Mouse (Mus musculus) urinary bladder, adult 2 months (tissue): ENCODE results near the gene Ncdn. TPM values are rescaled to one million over a fixed set of nuclear protein-coding genes. Genes with fewer than 3 reads are reported as not detected.

Source experiments
- DNase-seq: peaks from one replicate; pipeline ENCODE4 v3.0.0; 2022; ENCODE audit warnings: low spot score
- polyA plus RNA-seq: library from polyadenylated mRNA; depleted of rRNA; stranded (reverse); fragments of >200 nt; gene quantifications from 2 replicates; pipeline ENCODE4 v1.2.3, GENCODE M21; 2012; rRNA removed

Gene Ncdn
- 26.1 and 27.2 TPM in 2 replicates for polyA plus RNA-seq

DNA sequence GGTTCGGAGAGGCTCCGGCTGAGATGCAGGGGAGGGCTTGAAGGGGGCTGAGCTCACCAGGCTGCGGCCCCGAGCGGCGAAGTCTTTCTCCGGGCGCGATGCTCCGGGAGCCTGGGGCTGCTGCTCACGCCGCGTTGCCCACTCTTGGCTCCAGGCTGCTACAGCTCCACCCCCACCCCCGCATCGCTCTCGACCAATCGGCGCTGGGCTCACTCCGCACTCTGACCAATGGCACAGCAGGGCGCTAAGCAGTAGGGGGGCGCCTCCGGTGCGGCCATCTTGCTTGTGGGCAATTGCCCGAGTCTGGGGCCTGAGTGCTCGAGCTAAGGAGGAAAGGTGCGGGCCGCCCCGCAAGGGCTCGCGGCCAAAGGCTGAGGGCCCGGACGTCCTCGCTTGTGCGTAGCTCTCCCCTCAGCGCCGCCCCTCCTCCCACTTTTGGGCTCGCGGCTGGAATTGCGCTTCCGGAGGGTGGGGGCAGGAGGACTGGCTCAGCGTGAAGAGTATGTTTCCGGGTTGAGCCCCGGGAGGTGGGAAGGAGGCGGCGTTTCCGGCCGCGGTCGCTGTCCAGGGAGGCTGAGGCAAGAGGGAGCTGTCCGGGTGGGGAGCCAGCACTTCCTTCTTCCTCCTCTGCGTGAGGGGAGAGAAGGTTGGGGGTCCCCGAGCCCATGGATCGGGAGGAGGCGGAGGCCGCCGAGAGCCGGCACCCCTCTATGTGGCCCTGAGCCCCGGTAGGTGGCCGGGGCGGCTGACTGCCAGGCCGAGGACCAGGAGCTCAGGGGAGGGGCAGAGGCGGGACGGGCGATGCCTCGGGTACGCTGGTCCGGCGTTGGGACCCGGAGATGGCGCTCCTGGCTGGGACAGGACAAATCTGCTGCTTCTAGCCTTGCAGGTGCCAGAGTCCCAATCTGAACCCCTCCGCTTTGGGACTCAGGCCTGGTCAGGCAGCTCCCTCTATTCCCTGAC lies at the start of gene Ncdn, which contains the start of gene AU040320:
Gene Ncdn (minus strand): TSS at position 171 of the 963 bp plus-strand sequence.
Gene AU040320 (plus strand): TSS at position 277 of the 963 bp plus-strand sequence.
- DNase-seq, result peak; percentile 97

DNA sequence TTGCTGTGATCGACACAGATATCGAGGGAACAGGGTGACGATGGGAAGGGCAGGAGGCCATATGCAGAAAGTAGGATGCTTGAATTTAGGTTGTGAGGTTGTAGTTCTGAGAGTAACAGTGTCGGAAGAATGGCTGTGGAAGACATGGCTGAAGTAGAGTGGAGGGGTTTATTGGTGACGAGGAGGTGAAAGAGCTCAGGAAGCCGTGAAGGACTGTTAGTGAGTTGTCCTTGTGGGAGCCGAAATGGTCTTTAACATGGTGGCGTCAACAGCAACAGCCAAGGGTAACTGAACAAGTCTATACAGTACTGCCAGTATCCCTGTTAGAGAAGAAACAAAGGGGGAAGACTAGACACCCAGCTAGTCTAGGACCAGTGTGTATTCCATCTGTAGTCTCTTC lies 48.9 kb upstream of the Ncdn start:
- no peak for DNase-seq

DNA sequence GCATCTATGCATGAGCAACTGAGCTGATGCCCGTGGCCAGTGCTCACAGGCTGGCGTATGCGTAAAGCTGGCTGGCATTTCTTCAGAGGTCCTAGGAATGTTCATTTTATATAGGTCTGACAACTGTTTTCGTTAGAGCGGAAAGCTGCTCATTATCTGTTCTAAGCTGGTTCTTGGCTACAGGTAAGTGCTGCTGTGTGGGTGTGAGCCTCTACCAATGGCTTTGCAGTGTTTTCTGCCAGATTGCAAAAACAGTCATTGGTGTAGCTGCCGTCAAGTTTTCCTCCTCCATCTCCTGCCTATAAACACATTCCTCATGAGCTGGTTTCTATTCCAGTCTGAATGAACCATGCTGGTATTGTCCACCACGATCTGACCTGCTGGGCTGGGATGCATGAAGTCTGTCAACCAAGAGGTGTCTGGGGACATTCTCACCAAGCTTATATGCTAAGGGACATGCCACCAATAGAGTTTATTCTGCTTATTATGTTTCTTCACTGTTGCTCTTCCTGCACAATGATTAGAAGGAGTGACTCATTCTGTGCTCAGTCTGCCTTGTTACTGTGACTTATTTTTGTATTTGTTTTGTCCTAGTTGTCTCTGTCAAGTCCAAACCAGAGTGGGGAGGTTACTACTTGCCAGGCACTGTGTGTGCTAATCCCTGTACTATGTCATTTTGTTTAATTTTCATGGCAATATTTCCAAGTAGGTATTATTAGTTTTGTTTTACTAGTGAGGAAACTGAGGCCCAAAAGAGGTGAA lies 39.3 kb upstream of the Ncdn start:
- no peak for DNase-seq

DNA sequence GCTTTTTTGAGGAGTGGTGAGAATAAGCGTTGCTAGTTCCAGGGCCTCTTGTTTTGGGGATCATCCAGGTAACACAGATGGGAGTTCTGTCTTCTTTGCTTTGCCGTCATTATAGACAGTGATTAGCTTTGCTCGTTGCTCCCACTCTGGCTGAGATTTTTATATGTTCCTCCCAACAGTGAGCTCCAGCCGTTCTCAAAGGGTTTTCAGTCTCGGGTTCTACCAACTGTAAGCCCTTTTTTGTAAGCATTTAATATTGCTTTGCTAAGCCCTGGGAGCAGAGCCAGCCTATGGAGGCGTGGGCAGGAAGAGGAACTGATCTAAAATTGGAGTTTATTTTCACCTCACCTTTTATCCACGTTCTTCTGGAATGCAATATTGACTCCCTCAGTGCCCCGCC lies 29.8 kb upstream of the Ncdn start:
- DNase-seq, result no peak

DNA sequence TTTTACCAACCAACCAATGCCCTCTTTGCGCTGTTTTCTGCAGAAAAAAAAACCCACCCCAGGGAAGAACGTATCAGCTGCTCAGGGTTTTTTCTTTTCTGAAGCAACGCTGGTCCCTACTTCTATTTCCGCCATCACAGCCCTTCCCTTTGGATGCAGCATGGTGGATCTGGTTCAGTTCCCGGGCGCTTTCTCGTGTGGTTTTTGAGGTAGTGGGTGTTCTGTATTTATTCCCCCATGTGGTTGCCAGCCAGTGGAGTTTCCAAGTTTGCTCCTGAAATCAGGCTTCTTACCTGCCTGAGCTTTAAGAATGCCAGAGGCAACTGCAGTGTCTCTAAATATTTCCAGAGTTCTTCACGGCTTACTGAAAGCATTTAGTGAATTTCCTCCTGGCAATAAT lies 29.3 kb upstream of the Ncdn start:
- DNase-seq, result no peak

DNA sequence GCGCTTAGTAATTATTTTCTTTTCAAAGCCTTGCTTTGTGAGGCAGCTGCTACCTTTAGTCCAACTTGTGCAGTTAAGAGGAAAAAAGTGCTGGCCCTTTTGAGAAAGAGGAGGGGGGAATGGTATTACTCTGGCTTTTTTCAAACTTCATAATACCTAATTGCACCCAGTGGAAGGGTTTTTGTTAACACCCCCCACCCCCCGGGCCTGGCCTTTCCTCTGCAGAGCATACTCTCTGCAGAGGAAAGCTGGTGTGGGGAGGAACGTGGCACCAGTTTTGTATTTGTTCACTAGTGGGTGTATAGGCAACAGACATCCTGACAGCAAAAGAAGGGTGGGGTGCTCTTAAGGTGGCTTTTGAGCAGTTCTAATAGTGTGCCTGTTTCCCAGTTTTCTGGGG lies 28.6 kb upstream of the Ncdn start:
- no peak for DNase-seq

DNA sequence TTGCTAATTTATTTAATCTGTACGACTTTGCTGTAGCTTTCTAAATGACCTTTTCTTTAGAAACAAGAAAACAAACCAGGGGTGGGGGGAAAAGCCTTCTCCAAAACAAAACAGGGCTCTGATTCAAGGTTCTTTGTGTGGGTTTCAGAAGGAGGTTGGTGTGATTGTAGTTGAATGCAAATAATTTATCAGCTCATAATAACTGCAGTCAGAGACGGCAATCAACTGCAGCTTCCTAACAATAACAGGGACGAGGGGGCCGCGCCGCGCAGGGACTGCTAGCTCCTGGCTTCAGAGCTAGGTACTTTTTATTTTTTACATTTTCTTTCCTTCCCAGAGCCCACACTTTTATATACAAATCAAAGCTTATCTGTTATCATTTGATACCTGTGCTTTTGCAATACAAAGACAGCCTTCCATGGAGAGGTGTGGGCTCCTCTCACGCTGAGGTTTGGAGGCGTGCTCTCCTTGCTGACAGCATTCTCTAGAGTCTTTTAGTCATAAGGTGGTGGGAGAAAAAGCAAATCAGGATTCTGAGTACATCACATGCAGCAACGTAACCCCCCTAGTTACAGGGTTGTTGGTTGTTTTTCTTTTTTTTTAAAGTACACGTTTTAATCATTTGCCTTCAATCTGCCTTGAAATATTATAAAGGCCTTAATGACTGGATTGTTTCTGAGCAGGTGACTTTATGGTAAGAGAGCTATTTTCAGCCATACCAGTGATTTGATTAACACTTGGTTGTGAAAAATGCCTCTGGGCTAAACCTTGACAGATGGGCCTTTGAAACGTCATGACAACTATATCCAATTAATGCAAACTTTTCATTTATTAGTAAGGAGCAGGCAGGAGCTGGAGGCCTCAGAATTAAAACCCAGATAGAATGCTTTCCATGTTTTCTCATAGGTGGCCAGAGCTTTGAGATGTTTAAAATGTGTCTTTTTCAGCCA lies 26.9 kb upstream of the Ncdn start:
- no peak for DNase-seq

DNA sequence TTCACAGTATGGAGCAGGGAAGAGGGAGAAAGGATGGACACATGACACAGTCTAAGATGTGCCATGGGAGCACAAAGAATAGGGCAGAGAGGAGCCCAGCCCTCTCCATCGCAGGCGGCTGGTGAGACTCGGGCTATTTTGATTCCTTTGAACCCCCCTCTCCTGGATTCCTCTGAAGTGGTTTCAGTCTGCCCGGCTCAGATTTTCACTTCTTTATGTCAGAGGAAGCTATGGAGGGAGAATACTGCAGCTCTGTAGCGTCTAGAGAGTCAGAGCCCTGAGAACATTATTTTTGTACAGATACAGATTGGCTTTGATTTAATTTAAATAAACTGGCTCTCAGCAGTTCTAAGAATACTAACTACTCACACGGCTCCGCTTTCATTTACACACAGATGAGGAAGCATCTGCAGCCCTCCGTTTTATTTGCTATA lies 25.9 kb upstream of the Ncdn start:
- no peak for DNase-seq

DNA sequence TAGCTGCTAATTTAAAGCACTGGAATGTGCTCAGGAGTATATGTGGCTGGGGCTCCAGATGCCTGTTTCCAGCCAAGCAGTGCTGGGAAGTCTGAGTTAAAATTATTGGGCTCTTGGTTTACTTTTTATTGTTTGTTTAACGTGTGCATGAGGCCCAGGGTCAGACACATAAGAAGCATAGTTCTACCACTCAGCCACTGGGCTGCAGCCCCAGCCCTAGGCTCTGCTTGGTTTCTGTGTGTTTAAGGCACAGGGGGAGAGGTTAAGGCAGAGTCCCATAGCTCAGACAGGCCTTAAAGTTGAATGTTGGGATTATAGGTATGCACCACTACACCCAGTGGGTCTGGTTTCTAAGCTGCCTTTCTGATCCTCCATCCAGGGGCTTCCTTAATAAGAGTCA lies 21.9 kb upstream of the Ncdn start:
- DNase-seq, result no peak

DNA sequence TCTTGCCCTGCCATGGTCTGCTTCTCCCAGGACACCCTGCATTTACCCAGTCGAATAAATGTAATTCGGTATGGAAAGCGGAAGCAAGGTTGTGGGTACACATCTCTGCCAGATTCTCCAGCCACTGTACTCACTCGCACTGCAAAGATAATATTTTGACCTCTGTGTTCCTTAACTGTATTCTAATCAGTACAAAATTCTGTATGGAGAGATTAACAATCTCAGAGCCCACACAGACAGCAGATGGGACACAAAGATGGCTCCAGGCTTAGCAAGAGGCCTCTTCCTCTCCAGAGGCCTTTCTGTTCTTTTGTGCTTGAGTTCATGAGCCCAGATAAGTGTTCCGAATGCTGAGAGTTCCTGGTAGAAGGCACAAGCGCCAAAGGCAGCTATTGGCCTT lies 20.6 kb upstream of the Ncdn start:
- DNase-seq, result no peak

DNA sequence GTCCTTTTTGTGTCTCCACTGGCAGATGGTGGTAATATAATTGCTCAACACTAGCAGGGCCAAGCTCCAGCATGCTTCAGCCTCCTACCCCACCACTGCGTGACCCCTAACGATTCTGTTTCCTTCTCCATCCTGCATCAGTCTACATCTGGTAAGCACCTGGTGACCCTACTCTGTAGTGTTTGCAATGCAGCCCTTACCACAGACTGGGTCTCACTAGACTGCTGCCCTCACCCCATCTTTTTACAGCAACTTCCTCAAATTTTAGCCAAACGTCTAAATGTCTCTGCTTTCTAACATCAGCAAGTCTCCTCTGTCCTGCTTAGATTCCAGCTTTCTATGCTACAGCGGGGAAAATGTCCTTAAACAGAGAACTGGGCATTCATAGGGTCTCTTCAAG lies 17.6 kb upstream of the Ncdn start:
- DNase-seq, result no peak

DNA sequence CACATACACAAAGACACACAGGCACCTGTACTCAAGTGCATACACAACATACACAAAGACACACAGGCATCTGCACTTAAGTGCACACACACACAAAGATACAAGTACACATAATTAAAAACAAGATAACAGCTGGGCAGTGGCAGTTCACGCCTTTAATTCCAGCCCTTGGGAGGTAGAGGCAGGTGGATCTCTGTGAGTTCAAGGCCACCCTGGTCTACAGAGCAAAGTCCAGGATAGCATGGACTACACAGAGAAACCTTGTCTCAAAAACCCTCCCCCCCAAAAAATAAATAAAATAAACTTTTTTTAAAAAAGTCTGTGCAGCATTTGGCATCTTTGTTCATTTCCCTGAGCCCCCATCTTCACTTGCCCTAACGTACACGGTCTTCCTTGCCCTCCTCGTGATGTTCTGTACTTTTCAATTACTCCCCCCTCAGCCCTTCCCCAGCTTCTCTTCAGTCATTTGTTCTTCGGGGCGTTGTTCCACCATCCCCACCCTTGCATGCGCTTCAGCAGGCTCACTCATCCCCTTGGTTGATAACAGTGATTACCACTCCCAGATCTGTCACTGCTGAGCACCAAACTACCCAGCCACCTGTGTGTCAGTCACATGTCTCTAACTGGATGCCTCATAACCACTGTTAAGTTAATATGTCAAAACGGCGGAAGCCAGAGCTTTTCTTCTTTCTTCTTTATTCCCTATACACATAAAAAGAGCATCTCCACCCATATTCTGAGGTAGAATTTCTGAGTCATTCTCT lies 16.7 kb upstream of the Ncdn start:
- no peak for DNase-seq

DNA sequence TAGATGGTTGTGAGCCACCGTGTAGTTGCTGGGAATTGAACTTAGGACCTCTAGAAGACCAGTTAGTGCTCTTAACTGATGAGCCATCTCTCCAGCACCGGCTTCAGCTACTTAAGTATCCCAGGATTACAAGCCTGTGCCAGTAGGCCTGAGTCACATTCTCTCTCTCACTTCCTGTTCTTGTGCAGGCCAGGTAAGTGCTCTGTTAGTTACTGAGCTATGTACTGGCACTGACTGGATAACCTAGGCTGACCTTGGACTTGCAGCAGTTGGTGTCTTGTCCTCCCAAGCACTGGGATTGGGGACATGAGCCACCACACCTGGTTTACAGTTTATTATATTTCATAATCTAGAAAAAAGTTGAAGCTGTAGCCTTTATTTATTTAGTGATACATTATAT lies 10.2 kb upstream of the Ncdn start:
- no peak for DNase-seq

DNA sequence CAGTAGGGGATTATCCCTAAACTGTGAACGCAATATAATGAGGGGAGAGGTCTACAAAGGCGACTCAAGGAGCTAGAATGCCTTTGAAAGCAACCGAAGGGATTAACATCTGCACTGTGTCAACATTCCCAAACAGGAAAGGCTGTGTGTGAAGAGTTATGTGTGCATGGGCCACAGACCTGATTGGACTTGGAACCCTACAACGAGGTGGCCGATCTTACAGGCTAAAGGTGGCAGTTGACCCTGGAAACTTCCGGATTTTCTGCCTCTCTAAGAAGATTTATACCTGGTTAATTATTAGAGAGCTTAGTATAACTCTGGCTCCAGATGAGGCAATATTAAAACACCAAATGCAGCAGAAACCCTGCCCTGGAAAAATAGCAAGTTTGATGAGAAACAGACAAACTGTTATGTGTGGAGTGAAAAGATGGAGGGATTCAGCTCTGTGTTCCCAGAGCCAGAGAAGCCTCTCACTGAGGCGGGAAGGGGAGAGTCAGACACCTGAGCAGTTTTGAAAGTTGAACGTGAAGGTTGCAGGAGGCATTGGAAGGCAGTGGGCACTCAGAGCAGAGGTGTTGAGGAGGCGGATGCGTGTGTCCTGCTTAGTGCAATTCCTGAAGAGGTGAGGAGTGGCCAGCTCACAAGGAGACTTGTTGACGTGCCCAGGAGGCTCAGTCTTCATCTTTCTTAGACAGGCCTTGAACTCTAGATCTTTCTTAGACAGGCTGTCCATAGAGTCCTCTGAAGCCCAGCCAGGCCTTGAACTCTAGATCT lies 9.5 kb upstream of the Ncdn start:
- DNase-seq, result no peak

DNA sequence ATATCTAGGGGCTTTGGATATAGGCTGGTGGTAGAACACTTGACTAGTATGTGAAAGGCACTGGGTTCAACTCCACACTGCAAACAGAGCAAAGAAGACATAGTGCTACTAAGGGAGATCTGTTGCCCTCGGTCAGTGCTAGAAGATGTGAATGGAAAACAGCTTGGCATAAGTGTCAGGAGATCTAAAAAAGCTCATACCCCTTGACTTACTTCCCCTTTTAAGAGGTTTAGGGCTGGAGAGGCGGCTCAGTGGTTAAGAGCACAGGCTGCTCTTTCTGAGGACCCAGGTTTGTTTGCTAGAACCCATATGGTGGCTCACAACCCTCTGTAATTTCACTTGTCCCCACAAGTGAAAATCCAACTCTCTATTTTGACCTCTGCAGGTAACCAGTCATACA lies 6.2 kb upstream of the Ncdn start:
- no peak for DNase-seq

DNA sequence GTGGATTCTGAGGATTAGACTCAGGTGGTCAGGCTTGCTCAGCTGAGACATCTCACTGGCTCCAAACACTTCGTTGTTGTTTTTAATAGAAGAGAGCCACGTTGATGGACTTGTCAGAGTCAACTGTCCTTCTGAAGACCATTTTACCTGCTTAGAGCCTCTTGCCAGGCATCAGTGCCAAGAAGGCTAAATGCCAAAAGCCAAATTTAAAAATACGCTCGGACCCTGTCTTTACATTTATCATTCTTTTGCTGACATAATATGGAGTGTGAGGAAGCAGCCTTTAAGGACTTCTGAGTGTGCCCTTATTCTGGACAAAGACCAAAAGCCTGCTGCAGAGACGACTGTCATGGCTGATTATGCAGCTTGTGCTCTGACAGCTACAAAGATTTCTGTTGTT lies 5.1 kb upstream of the Ncdn start:
- no peak for DNase-seq

DNA sequence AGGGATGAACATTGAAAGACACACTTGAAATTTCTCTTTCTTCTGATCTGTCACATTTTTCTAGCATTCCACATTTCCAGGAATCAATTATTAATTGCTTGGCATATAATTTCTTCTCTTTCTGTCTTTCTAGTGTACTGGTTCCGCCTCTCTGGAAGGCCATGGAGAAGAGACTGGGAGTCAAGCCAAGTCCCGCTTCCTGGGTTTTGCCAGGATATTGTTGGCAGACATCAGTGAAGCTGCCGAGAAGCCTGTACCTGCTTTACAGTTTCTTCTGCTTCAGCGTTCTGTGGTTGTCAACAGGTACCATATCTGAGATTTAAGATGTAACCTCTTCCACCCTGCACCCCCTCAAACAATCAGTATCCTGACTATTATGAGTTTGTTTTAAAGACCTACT lies 3.5 kb upstream of the Ncdn start:
- no peak for DNase-seq

DNA sequence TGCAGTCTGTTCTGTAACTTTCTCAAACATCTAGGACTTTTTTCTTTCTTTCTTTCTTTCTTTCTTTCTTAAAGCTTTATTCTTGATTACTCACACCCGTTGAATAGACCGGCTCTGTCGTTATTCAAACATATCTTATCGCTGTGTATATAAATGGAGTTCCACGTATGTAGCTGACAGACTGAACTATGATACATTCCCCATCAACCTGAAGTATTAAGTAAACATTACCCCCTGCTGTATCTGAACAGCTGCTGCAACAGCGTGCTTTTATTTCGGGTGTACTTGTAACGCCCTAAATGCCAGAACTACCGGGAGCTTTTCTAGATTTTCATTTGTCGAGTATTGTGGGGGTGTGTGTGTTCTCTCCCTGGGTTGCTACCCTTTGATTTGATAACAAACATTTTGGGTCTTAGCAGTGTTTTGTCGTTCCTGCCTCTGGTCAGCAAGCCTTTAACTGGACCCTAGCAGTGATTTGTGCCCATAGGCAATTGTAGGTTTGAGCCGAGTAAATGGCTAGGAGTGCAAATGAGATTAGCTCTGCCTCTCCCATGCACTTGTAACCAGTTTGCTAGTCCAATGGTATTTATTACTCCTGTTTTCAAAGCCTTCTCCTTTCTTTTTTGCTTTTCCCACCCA lies 1.6 kb upstream of the Ncdn start:
- no peak for DNase-seq

DNA sequence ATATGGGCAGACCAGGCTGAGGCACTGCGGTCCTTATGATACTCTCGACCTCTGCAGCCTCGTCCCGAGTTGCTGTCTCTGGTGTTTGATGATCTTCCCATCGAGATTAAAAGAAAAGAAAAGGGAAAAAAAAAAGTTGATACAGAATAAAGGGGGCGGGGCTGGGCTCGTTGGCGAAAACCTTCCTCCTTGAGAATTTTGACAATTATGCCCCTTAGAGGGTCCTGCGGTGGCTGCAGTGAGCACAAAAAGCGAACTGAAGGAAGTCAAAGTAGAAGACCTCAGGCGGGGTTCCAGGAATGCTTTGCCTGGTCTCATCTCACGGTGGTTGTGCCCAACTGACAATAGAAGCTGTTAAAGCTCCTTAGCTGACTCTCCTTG lies 983 bp upstream of the Ncdn start:
- DNase-seq, result no peak
